In genomic region chr4:117151416-117151815, GRCm38 (mm10) we compare ENCODE assay signal across 17 mouse cellular contexts. TPM values are rescaled to one million over a fixed set of nuclear protein-coding genes. Genes with fewer than 3 reads are reported as not detected.
"Had no signal": no experiment of that assay in that cellular context is flagged by ENCODE, and none has a peak within 500 bp of the region (broad histone marks: within the 10 kb centered on the region; RNA-seq: fewer than 3 reads in every experiment).

No protein-coding gene starts in this region.

- H3K9ac ChIP-seq: lung, embryonic 15.5 days; midbrain, embryonic 15.5 days; stomach, embryonic 15.5 days had no signal

- DNase-seq: kidney, adult 9 months; kidney, postnatal 4 days; lung, postnatal 14 days; right cerebral cortex, postnatal 14 days; thymus, adult 2 months; thymus, postnatal 25 days had no signal

- H3K27me3 ChIP-seq: lung, embryonic 15.5 days; megakaryocyte, embryonic 14.5 days; midbrain, embryonic 15.5 days; stomach, embryonic 15.5 days had no signal

- H3K4me3 ChIP-seq: layer of hippocampus, adult 2 months; limb, embryonic 10.5 days; lung, embryonic 15.5 days; megakaryocyte, embryonic 14.5 days; midbrain, embryonic 15.5 days; stomach, embryonic 15.5 days had no signal

- ATAC-seq: midbrain, embryonic 15.5 days had no signal

- H3K9me3 ChIP-seq: limb, embryonic 10.5 days; lung, embryonic 15.5 days; megakaryocyte, embryonic 14.5 days; midbrain, embryonic 15.5 days; stomach, embryonic 15.5 days had no signal

- H3K4me2 ChIP-seq: lung, embryonic 15.5 days; midbrain, embryonic 11.5 days; midbrain, embryonic 15.5 days; stomach, embryonic 15.5 days had no signal

- H3K27ac ChIP-seq: kidney, postnatal 0 days; layer of hippocampus, adult 2 months; limb, embryonic 10.5 days; lung, embryonic 15.5 days; macrophage; midbrain, embryonic 15.5 days; stomach, embryonic 15.5 days had no signal

RNA-seq across cellular contexts. Expression of gene Tctex1d4, which starts 24.8 kb away (rescaled TPM):
- total RNA-seq: left cerebral cortex, postnatal 14 days had no signal
- polyA plus RNA-seq: limb, embryonic 10.5 days; midbrain, embryonic 11.5 days; midbrain, embryonic 15.5 days; neural tube, embryonic 14.5 days had no signal
